Mouse (Mus musculus): ENCODE results near the gene Itga9. TPM values are rescaled to one million over a fixed set of nuclear protein-coding genes. Genes with fewer than 3 reads are reported as not detected.

Gene Itga9
- polyA plus RNA-seq, 1 experiment from 2014 or later = 12.2 TPM

DNA sequence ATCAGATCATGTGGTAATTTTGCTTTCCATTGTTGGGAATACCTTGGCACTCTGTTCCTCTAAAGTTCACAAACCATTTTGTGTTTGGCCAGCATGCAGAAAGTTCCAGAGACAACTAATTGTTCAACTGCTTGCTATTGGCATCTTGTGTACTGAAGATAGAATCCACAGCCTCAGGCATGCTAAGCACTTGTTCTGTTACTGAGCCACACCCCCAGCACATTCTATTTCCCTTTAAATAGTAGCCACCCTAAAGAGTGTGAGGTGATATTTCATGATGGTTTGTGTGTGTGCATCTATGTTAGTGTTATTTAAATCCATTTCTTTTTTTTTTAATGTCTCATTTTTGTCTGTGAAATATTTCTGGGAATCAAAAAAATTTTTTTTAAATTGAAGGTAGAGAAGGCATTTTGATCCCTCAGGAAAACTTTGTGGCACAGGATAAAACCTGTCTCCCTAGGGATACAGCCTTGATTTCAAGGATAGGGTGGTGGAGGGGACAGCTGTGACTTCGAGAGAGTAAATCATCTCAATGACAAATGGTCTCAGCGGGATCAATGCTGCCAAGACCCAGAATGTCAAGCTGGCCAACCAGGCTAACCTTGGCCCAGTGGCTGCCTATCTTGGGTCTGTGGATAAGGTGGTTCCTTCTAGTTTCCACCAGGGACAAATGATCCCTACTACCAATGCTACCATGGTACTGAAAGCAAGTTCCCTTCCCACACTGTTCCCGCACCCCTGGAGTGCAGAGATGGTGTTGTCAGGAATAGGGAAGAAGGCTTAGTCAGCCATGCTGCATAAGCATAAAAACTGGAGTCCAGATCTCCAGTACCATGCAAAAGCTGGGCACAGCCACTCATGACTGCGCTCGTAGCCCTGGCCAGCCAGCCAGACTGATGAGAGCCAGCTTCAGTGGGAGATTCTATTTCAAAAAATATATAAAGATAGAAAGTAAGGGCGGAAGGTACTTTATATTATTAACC lies 25.6 kb downstream of the Itga9 start:
- Histone ChIP-seq H3K27me3 (replicated peaks) (no peaks in the 10 kb centered on the region), H3K9me3 (no peaks in the 10 kb centered on the region), H3K36me3 (0 out of 2 replicates have a peak, but pooled peaks cover 7% of the 10 kb centered on the region), H3K4me3 (replicated peaks) (no peak overlapping the region), H3K4me2 (replicated peaks) (no peak overlapping the region), H3K27ac (0 out of 2 replicates have a peak overlapping the region, but pooled peaks have one; percentile 37), H3K9ac (no peak overlapping the region), H3K4me1 (replicated peaks) (peaks cover 11% of the 10 kb centered on the region; the same call in 1 of the 2 replicates)
- WGBS = 72% methylated on average over 6 of the region's 6 CpGs
- no peak for ATAC-seq

DNA sequence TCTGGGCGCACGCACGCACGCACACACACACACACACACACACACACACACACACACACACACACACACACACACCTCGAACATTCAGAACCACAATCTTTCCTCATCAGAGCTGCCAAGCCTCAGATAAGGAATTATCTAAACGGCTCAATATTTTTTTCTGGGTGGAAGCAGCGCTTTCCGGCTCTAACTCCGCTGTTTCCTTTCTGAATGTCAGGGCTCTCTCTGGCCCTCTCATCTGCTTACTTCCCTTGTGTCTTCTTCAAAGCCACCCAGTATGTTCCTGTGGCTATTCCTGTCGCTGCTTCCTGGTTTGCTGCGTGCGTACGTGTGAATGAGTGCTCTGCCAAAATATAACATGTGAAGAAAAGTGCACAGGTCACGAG lies 26.3 kb downstream of the Itga9 start:
- Histone ChIP-seq H3K4me1 (replicated peaks) (peaks cover 11% of the 10 kb centered on the region; the same call in 1 of the 2 replicates), H3K27ac (no peak overlapping the region), H3K4me2 (replicated peaks) (no peak overlapping the region), H3K27me3 (replicated peaks) (no peaks in the 10 kb centered on the region), H3K4me3 (replicated peaks) (no peak overlapping the region), H3K9me3 (no peaks in the 10 kb centered on the region), H3K36me3 (0 out of 2 replicates have a peak, but pooled peaks cover 7% of the 10 kb centered on the region), H3K9ac (no peak overlapping the region)
- ATAC-seq = peak; percentile 44; the same call in 1 of the 2 replicates
- WGBS = 50% methylated on average over 14 of the region's 14 CpGs

DNA sequence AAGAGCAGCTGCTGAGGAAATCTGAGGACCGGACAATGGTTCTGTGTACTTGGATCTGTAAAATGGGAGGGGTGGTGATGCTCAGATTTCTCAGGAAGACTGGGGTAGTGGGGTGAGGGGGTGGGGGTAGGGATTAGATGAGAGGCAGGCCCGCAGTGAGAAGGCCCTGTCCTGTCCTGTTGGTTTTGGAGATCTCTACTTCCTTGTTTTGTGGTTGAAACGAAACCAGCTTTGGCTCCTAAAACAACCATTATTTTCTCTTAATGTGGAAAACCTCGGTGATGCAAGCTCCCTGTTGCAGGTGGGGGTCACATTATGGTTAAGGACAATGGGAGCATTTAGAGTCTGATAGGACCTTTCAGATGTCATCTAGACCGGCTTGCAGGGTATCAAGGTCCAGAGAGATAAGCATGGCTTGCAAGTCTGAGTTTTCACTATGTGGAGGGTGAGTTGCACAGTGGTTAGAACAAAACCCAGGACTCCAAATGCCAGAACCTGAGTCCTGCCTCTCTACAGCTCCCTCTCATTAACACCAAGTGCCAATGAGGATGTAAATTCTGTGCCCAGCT lies 32.2 kb downstream of the Itga9 start:
- 71% methylated on average over 5 of the region's 5 CpGs for WGBS
- no peak for ATAC-seq
- 0 out of 2 replicates have a peak, but pooled peaks cover 9% of the 10 kb centered on the region for H3K36me3 ChIP-seq

GRCm38 (mm10) chr9:118645698-118646355 lies 39.3 kb downstream of the Itga9 start:
- no peak overlapping the region for H3K4me3 ChIP-seq (replicated peaks)
- H3K36me3 ChIP-seq = no peaks in the 10 kb centered on the region
- no peak overlapping the region for H3K9ac ChIP-seq
- ATAC-seq = no peak
- 76% methylated on average over 17 of the region's 17 CpGs for WGBS
- no peak overlapping the region for H3K27ac ChIP-seq
- H3K4me1 ChIP-seq (replicated peaks) = no peaks in the 10 kb centered on the region
- H3K9me3 ChIP-seq = no peaks in the 10 kb centered on the region
- no peak overlapping the region for H3K4me2 ChIP-seq (replicated peaks)
- H3K27me3 ChIP-seq (replicated peaks) = no peaks in the 10 kb centered on the region

More for the DNA sequence above, 32.2 kb downstream of the Itga9 start:
- Histone ChIP-seq H3K4me1 (replicated peaks) (no peaks in the 10 kb centered on the region), H3K4me2 (replicated peaks) (no peak overlapping the region), H3K27me3 (replicated peaks) (no peaks in the 10 kb centered on the region), H3K9ac (no peak overlapping the region), H3K4me3 (replicated peaks) (no peak overlapping the region), H3K9me3 (no peaks in the 10 kb centered on the region), H3K27ac (no peak overlapping the region)

DNA sequence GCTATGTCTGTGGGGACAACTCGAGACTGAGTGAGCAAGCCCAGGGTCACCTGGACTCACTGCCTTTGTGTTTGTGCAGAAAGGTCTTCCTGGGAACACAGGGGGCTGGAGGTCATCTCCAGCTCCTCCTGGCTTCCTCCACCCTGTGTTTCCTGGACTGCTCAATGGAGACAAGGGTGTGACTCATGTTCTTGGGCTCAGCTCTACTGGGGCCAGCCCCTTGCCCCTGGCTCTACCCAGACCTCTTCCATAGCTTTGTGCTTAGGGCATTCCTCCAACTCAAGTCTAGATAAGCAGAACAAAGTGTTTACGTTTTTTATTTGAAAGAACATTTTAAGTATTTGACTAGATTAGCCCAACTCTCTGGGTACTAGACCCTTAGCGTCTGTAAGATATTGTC lies 41.0 kb downstream of the Itga9 start:
- Histone ChIP-seq H3K27ac (no peak overlapping the region), H3K4me3 (replicated peaks) (no peak overlapping the region), H3K9ac (no peak overlapping the region), H3K4me1 (replicated peaks) (no peaks in the 10 kb centered on the region), H3K4me2 (replicated peaks) (no peak overlapping the region), H3K27me3 (replicated peaks) (no peaks in the 10 kb centered on the region), H3K9me3 (no peaks in the 10 kb centered on the region), H3K36me3 (no peaks in the 10 kb centered on the region)
- ATAC-seq = no peak
- 58% methylated on average over 3 of the region's 3 CpGs for WGBS

DNA sequence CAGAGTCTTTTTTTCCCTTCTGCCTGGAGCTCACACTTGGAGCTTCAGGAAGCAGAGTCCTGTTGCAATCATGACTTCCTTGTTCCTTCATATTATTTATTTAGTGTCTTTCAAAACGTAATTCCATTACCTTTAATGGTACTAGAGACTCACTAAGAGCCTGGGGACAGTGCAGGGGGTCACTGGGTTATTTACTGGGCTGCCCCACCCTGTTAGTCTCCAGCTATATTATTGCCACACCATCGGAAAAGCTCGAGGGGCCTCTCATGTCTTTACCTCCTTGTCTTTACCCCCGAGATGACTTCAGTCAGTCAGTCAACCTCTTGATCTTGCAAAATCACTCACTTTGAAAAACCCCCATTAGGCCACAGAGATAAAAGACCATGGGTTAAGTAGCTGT lies 44.5 kb downstream of the Itga9 start:
- Histone ChIP-seq H3K36me3 (no peaks in the 10 kb centered on the region), H3K9me3 (no peaks in the 10 kb centered on the region), H3K4me2 (replicated peaks) (no peak overlapping the region), H3K27me3 (replicated peaks) (no peaks in the 10 kb centered on the region), H3K4me1 (replicated peaks) (no peaks in the 10 kb centered on the region), H3K9ac (no peak overlapping the region), H3K4me3 (replicated peaks) (no peak overlapping the region), H3K27ac (no peak overlapping the region)
- WGBS = 33% methylated on average over 4 of the region's 4 CpGs
- ATAC-seq = no peak

GRCm38 (mm10) chr9:118651939-118652338 lies 45.4 kb downstream of the Itga9 start:
- Histone ChIP-seq H3K9me3 (no peaks in the 10 kb centered on the region), H3K36me3 (no peaks in the 10 kb centered on the region), H3K4me3 (replicated peaks) (no peak overlapping the region), H3K4me1 (replicated peaks) (no peaks in the 10 kb centered on the region), H3K27ac (no peak overlapping the region), H3K9ac (no peak overlapping the region), H3K27me3 (replicated peaks) (no peaks in the 10 kb centered on the region), H3K4me2 (replicated peaks) (no peak overlapping the region)
- ATAC-seq = no peak
- WGBS = 60% methylated on average over 2 of the region's 2 CpGs

DNA sequence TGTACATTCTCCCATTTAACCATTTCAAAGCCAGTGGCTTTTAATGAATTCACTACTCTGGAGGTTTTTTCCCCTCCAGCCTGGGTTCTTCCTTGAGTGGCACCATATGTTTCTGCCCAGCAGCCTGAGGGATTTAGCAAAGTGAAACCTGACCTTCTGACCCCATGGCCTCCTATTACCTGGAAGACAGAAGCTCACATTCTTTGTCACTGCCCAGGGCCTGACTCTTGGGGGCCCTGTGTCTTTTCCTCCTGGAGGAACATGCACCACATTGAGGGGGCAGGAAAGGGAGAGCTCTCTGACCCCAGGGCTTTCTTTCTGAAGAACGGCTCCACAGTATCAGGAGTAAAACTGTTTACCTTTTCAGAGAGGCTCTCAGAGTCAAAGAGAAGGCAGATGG lies 46.9 kb downstream of the Itga9 start:
- H3K27ac ChIP-seq = no peak overlapping the region
- H3K4me1 ChIP-seq (replicated peaks) = no peaks in the 10 kb centered on the region
- no peaks in the 10 kb centered on the region for H3K9me3 ChIP-seq
- H3K9ac ChIP-seq = no peak overlapping the region
- H3K27me3 ChIP-seq (replicated peaks) = no peaks in the 10 kb centered on the region
- no peak for ATAC-seq
- H3K4me3 ChIP-seq (replicated peaks) = no peak overlapping the region
- no peaks in the 10 kb centered on the region for H3K36me3 ChIP-seq
- no peak overlapping the region for H3K4me2 ChIP-seq (replicated peaks)
- WGBS = 40% methylated on average over 1 of the region's 1 CpGs

GRCm38 (mm10) chr9:118654969-118655368 lies 48.5 kb downstream of the Itga9 start:
- H3K4me2 ChIP-seq (replicated peaks) = no peak overlapping the region
- H3K9me3 ChIP-seq = no peaks in the 10 kb centered on the region
- no peaks in the 10 kb centered on the region for H3K27me3 ChIP-seq (replicated peaks)
- ATAC-seq = no peak
- H3K36me3 ChIP-seq = no peaks in the 10 kb centered on the region
- H3K9ac ChIP-seq = no peak overlapping the region
- no peaks in the 10 kb centered on the region for H3K4me1 ChIP-seq (replicated peaks)
- WGBS = 28% methylated on average over 6 of the region's 6 CpGs
- no peak overlapping the region for H3K4me3 ChIP-seq (replicated peaks)
- no peak overlapping the region for H3K27ac ChIP-seq

GRCm38 (mm10) chr9:118655726-118656125 lies 49.2 kb downstream of the Itga9 start:
- H3K36me3 ChIP-seq = no peaks in the 10 kb centered on the region
- no peak overlapping the region for H3K27ac ChIP-seq
- H3K9ac ChIP-seq = no peak overlapping the region
- no peak overlapping the region for H3K4me2 ChIP-seq (replicated peaks)
- H3K27me3 ChIP-seq (replicated peaks) = no peaks in the 10 kb centered on the region
- WGBS = 84% methylated on average over 3 of the region's 3 CpGs
- no peaks in the 10 kb centered on the region for H3K9me3 ChIP-seq
- H3K4me3 ChIP-seq (replicated peaks) = no peak overlapping the region
- H3K4me1 ChIP-seq (replicated peaks) = no peaks in the 10 kb centered on the region
- ATAC-seq = no peak

DNA sequence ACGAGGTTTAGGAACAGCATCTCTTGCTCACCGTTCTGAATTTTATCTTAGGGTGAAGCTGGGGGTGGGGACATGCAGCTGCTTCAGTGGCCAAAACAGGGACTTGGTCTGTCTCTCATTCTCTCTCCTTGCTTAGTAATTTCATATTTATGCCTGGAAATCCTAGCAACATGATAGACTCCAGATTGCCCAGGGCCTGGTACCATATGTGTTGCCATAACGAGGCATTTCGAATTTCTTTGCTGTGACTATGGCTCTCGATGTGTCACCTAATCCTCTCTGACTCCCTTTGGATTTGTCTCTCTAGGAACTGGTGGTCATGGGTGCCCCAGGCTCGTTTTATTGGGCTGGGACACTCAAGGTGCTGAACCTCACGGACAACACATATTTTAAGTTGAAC lies 51.7 kb downstream of the Itga9 start:
- H3K4me2 ChIP-seq (replicated peaks) = no peak overlapping the region
- no peak overlapping the region for H3K27ac ChIP-seq
- H3K4me3 ChIP-seq (replicated peaks) = no peak overlapping the region
- no peak for ATAC-seq
- H3K9ac ChIP-seq = no peak overlapping the region
- H3K27me3 ChIP-seq (replicated peaks) = no peaks in the 10 kb centered on the region
- no peaks in the 10 kb centered on the region for H3K9me3 ChIP-seq
- WGBS = 89% methylated on average over 7 of the region's 7 CpGs
- H3K4me1 ChIP-seq (replicated peaks) = no peaks in the 10 kb centered on the region
- peaks cover 2% of the 10 kb centered on the region; the same call in 1 of the 2 replicates for H3K36me3 ChIP-seq

- Histone ChIP-seq H3K4me3 (replicated peaks) (no peak overlapping the region), H3K9ac (no peak overlapping the region), H3K36me3 (peaks cover 2% of the 10 kb centered on the region; the same call in 1 of the 2 replicates), H3K27ac (no peak overlapping the region), H3K4me2 (replicated peaks) (no peak overlapping the region), H3K9me3 (no peaks in the 10 kb centered on the region), H3K27me3 (replicated peaks) (no peaks in the 10 kb centered on the region), H3K4me1 (replicated peaks) (no peaks in the 10 kb centered on the region)
- ATAC-seq = no peak
- WGBS = 78% methylated on average over 5 of the region's 5 CpGs
Observed at GRCm38 (mm10) chr9:118659809-118660208, 53.3 kb downstream of the Itga9 start.

Measured in intestine, embryonic 15.5 days (tissue).